ENCODE assay signal across 32 mouse cellular contexts in genomic region chr7:136874396-136874795, GRCm38 (mm10). TPM values are rescaled to one million over a fixed set of nuclear protein-coding genes. Genes with fewer than 3 reads are reported as not detected.
"Had no signal": no experiment of that assay in that cellular context is flagged by ENCODE, and none has a peak within 500 bp of the region (broad histone marks: within the 10 kb centered on the region; RNA-seq: fewer than 3 reads in every experiment).

No protein-coding gene starts in this region.

- H3K36me3 ChIP-seq: limb, embryonic 10.5 days; limb, embryonic 12.5 days; limb, embryonic 13.5 days; limb, embryonic 15.5 days; liver, embryonic 12.5 days; liver, embryonic 13.5 days; liver, embryonic 15.5 days; lung, embryonic 15.5 days; midbrain, embryonic 10.5 days; midbrain, embryonic 12.5 days; midbrain, embryonic 13.5 days; neural tube, embryonic 12.5 days had no signal

- H3K27me3 ChIP-seq: liver, embryonic 12.5 days; liver, embryonic 15.5 days; midbrain, embryonic 13.5 days; neural tube, embryonic 12.5 days had no signal

- H3K27ac ChIP-seq: left cerebral cortex, adult 2 months; limb, embryonic 10.5 days; limb, embryonic 12.5 days; limb, embryonic 13.5 days; limb, embryonic 15.5 days; liver, embryonic 12.5 days; liver, embryonic 13.5 days; liver, embryonic 14.5 days; liver, embryonic 15.5 days; lung, embryonic 15.5 days; macrophage; midbrain, embryonic 10.5 days; midbrain, embryonic 12.5 days; midbrain, embryonic 13.5 days; neural tube, embryonic 12.5 days had no signal

- H3K4me2 ChIP-seq: limb, embryonic 12.5 days; limb, embryonic 13.5 days; limb, embryonic 15.5 days; liver, embryonic 11.5 days; liver, embryonic 12.5 days; liver, embryonic 13.5 days; liver, embryonic 15.5 days; lung, embryonic 14.5 days; lung, embryonic 15.5 days; midbrain, embryonic 12.5 days; midbrain, embryonic 13.5 days; neural tube, embryonic 12.5 days had no signal

- DNase-seq: left cerebral cortex, postnatal 4 days; liver; liver, embryonic 13.5 days; liver, postnatal 0 days; lung, adult 18-20 months; lung, adult 2 months; lung, embryonic 14.5 days; lung, postnatal 10 days; lung, postnatal 14 days; lung, postnatal 36 days; lung, postnatal 4 days; midbrain, embryonic 14.5 days had no signal

- H3K9ac ChIP-seq: limb, embryonic 12.5 days; limb, embryonic 13.5 days; limb, embryonic 15.5 days; liver, embryonic 12.5 days; liver, embryonic 13.5 days; liver, embryonic 14.5 days; liver, embryonic 15.5 days; liver, postnatal 0 days; lung, embryonic 14.5 days; lung, embryonic 15.5 days; midbrain, embryonic 12.5 days; midbrain, embryonic 13.5 days; neural tube, embryonic 12.5 days had no signal

- H3K4me1 ChIP-seq: liver, embryonic 12.5 days; liver, embryonic 13.5 days; liver, embryonic 15.5 days; megakaryocyte, embryonic 14.5 days had no signal

- H3K4me3 ChIP-seq: left cerebral cortex, adult 2 months; limb, embryonic 10.5 days; limb, embryonic 12.5 days; limb, embryonic 13.5 days; limb, embryonic 15.5 days; liver, embryonic 12.5 days; liver, embryonic 13.5 days; liver, embryonic 15.5 days; lung, embryonic 15.5 days; megakaryocyte, embryonic 14.5 days; midbrain, embryonic 10.5 days; midbrain, embryonic 12.5 days; midbrain, embryonic 13.5 days; myocyte; neural tube, embryonic 12.5 days had no signal

- H3K9me3 ChIP-seq: limb, embryonic 10.5 days; limb, embryonic 12.5 days; limb, embryonic 13.5 days; limb, embryonic 15.5 days; liver, embryonic 12.5 days; liver, embryonic 13.5 days; liver, embryonic 15.5 days; lung, embryonic 15.5 days; megakaryocyte, embryonic 14.5 days; midbrain, embryonic 10.5 days; midbrain, embryonic 12.5 days; midbrain, embryonic 13.5 days; neural tube, embryonic 12.5 days had no signal

- ATAC-seq: liver, embryonic 12.5 days; liver, postnatal 0 days; lung, postnatal 0 days; midbrain, embryonic 13.5 days; midbrain, embryonic 16.5 days had no signal

RNA-seq across cellular contexts. Expression of gene Mgmt, which starts 20.0 kb away (rescaled TPM):
- total RNA-seq: monocyte, adult 5-6 weeks had no signal
